Mouse (Mus musculus): ENCODE measurements at regions not wholly inside any gene's neighbourhood (a gene's known extent, or its start where the extent isn't known, plus 50 kb on each side); places are given as distances from the start of the nearest gene placed in this dataset.
"Not testable (repeated sequence)": the region's sequence is repeated elsewhere in the genome, so short reads cannot be mapped to it uniquely, and the experiment has no call there.

GRCm38 (mm10) chr13:41960960-41961359 lies 90.9 kb upstream of the Hivep1 start:
- TF ChIP-seq CTCF (IDR thresholded peaks at IDR 0.05; ENCODE audit: insufficient read depth, low read length); POLR2A (IDR thresholded peaks at IDR 0.05; ENCODE audit: borderline replicate concordance, extremely low read depth, low read depth, low read length): not testable (repeated sequence)

Measured in lung, adult 2 months (tissue).